Mouse (Mus musculus) retina, postnatal 1 day (tissue): Measurements from ENCODE around the gene Susd1.
"Not testable (repeated sequence)": the region's sequence is repeated elsewhere in the genome, so short reads cannot be mapped to it uniquely, and the experiment has no call there.

Source experiments
- DNase-seq: peaks from one replicate; pipeline ENCODE4 v3.0.0-alpha.2; 2012

The Susd1 gene

DNA sequence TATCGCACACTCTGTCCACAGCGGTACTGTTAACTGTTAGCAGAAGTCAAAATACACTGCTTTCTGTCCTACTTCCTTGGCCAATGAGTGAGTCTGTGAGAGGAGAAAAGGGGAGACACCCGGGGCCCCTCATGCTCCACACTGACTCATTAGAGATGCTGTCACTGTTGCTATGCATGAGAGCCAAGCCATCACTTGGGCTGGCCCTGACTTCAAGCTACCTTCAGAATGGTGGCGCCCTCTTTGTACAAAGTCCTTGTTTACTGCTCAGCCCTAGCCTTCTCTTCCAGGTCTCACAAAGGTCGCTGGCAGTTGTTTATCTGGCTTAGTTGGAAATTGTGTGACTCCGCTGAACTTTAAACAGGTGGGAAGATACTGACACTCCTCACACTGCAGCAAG is 119.8 kb downstream of the Susd1 start:
- DNase-seq: no peak

DNA sequence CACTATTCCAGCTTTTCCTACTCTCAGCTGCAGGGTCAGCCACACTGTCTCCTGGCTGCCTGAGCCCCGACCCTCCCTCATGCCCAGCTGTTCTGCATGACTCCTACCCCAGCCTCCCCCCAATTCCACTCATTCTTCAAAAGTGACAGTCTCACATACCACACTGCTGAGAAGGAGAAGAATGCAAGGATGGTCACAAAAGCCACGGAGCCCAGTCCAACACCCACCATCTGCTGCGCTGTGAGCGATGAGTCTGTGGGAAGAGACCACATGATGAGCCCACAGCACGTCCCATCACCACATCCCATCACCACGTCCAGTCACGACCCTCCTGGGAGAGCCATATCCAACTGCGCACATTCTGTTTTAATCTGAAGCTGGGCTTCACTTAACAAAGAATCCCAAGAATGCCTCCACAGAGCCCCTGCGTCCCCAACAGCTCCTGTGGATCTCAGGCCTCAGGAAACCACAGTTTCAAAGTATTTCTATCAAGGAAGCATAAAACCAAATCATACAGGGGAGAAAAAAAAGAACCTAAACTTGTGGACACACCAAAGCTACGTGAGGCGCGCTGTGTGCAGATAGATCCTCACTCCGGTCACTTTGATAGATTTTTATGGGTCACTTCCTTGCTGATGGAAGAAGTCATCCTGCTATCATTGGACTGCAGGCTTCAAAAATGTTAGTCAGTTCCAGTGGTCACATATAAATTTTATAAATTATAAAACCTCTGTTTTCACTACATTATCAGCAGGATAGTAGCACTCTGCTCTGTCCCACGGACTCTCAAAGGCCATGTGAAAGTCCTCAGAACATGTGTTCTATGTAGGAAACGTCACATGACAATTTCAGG is 122.7 kb downstream of the Susd1 start:
- no peak for DNase-seq

DNA sequence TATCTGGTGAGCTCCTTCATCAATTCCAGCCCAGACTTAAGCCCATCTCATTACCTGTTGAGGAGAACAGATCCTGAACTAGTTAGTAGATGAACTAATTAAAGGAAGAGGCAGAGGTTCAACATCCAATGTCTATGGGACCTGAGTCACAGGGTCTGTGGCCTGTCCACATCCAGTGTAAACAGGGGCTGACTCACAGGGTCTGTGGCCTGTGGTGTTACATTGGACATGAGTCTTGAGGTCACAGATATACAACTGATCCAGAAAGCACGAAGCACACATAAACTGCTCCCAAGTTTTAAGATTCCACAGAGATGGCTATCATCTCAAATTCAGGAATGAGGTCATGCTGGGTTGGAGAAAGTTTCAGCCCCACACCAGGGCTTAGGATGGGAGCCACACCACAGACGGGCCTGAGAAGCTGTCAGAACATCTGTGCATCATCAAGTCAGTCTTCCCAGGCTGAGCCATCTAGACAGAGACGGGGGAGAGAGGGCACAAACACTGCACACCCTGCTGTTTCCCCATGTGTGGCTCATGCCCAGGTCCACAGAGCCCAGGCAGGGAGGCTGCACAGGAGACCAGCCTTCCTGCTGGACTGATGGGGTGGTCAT is 123.4 kb downstream of the Susd1 start:
- no peak for DNase-seq

DNA sequence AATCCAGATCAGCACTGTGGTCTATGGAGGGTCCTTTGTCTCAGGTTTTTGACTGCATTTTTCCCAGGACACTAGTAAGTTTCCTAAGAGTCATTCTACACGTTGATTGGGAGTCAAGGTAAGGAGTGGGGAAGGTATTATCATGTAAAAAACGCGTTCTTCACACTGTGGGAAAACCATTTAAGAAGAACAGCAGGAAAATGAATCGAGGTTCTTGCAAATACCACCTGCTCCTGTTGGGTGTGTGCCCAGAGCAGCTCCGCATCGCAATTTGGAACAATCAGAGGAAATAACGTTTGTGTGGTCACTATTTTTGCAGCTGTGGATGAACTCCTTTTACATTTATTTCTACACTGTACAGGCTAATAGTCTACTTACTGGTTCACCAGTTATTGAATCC is 125.5 kb downstream of the Susd1 start:
- no peak for DNase-seq

DNA sequence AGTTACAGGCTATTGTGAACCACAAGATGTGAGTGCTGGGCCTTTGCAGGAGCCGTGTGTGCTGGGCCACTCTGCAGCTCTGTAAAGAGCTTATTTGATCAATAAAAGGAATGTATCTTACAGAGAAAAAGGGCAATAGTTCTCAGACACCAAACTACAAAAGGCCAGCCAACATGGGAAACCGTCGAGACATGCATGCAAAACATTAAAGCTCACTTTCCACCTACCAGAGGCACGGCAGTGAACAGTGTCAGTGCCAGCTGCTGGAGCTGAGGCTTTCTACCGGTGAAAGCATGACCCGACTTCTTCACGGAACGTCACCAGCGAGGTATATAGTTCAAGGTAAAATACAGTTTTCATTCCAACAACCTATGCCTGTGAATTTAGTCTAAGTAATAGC is 127.8 kb downstream of the Susd1 start:
- DNase-seq: no peak

DNA sequence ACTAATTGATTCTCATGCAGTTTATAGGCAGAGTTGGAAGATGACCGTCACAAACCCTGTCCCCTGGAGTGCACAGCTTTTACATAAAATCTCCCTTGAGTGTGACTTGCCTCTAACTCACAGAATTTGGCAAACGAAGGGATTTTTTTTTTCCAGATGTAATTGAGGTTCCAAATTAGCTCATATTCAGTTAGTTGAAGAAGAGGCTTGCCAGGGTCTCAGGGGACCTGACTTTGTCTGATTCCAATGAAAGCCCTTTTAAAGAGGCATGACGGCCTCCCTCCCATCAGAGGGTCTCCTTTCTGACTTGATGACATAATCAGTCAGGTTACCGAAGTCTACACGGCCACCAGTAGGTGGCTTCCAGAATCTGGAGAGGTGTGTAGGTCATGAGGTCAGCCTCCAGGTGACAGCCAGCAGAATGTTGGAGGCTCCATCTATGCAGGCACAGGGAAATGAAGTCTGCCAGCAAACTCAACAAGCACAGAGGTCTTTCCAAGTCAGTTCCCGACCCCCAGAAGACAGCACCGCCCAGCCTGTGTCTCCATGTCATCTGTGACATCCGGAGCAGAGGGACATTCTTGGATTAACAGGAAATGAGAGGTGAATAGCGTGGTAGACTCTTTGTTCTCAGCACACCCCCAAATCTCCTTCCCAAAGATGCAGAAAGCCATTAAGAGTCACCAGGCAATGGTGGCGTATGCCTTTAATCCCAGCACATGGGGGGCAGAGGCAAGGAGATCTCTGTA is 130.4 kb downstream of the Susd1 start:
- no peak for DNase-seq

DNA sequence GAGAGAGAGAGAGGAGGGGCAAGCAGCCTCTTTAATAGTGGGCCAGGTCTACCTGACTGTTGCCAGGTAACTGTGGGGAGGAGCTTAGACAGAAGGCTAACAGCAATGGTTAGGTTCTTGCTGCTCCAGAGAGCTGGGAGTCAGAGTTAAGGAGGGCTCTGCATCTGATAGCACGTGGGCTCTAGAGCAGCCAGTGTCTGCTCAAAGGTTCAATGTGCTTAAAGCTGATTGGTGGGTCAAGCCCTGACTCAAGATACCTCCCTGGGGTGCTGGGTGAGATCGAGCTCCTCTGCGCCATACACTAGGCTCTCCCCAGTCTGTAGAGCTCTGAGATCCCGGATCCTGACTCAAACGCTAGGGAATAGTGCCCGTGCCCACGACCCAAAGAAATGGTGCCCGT is 136.0 kb downstream of the Susd1 start:
- no peak for DNase-seq

DNA sequence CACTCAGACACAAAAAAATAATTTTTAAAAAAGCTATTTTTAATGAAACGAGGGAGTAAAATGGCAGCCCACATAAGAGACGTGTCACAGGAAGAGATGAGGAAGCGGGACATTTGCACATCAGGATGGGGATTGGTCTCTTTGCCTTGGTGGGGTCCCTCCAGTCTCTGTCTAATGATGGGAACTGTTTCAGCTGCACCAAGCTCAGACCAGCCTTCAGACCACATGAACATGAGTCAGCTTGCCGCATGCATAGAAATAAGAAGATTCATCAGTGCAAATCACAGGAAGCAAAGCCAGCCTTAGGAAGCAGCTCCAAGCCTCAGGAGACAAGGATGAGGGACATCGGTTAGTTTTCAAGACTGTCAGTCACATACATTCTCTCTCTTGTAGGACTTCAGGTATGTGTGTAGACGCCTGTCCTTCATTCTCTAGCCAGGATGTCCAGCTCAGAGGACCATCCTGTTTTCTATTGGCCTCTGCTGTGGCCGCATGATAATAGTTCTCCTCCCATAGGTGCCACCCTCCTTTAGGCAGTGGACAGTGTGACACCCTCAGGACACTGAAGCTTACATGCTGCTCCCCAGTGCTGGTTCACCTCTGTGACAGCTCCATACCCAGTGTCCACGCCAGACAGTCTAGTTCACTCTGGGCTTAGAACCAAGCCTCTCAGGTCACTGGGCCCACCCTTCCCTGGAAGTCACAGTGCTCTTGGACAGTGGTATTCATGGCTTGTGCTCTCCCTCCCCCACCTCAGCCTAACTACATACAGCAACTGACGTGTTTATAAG is 137.2 kb downstream of the Susd1 start:
- no peak for DNase-seq

DNA sequence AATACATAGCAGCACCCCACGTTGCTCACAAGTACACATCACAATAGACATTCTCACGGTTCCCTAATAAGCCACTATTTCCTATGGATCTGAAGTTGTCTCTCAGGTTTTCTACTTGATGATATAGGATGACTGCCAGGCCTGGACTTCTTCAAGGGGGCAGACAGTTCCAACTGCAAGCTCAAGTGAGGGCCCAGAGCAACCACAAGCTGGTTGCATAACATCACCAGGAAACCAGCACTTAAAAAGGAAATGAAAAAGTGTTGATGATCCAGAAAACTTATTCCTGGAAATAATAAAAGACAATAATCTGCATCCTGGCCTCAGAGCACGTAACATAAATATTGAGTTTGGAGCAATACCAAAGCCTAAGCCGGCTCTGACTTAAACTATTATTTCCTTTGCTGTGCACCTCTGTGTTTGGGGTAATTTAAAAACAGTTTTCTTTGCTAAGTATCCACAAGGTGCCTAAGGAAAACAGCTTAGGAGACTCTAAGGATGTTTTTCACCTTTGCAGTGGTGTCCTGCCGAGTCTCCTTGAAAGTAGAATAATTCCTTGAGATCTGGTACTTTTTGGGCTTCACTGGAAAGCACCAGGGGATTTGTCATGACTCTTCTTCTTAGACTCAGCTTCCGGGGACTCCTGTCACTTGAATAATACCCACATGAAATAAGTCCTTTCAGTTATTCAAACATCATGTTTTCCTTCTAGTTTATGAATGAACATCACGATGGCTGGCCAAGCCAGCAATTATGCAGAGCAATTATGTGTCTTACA is 139.5 kb downstream of the Susd1 start:
- DNase-seq: no peak

DNA sequence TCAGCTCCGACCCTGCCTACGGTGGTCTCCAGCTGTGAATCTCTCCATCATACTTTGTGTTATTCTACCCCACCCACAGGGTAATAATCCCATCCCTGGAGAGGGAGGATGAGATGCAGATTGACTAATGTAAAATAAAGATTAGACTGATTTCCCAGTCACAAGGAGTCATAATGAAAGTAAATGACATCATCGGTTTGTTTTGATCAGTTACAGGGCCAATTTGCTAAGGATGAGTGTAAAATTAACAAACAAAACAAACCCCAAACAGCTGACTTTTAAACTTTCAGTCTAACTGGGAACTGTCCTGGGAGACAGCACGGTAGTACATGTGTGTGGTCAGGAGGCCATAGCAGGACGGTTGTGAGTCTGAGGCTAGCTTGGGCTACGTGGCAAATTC is 143.3 kb downstream of the Susd1 start:
- no peak for DNase-seq

DNA sequence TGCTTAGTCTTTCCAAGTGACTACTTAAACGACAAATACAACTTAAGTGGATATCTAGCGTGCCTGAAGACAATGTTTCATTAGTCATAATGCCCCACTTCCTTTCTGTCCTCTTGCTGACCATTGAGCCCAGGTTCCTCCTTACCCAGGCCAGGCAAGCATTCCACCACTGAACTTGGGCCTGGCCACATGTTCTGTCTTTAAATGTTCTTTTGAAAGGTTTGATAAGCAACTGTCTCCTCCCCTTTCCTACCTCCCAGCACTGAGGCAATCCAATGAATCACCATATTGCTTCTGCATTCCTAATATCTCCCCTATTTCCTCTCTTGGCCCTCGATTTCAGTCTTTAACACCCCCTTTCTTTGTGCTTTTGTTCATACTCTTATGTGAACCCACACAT is 143.8 kb downstream of the Susd1 start:
- DNase-seq: no peak

DNA sequence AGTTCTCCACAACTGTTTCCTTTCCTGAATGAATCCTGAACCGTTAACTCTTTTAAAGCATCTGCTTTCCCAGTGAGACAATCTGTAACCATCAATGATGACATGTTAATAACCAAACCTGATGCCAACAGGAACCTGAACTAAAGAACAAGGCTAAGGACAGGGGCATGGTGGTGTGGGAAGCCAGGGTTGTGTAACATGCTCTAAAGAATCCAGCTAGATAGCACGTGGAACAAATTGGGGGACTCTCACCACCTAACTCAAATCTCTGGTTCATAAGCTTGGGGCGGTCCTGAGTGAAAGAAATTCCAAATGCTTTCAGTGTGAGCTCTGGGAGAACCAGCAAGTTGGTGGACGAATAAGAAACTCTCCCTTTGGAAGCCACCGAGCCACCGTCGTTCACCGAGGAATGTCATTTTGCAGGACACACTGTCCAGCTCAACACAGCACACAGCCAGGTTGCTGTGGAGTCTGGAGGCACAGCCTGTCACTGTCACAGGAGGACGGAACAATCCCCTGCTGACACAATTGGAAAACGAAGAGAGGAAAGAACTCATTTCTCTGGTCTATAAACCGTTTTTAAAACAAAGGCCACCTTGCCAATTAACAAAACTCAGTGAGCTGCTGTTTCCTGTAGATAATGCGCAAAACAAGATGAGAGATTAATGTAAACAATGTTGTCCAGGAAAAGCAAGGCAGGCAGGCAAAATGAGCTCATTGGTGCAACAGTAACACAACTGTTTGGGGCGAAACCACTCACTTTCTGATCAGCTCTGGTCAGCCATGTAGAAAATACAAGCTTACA is 146.3 kb downstream of the Susd1 start:
- DNase-seq: no peak

DNA sequence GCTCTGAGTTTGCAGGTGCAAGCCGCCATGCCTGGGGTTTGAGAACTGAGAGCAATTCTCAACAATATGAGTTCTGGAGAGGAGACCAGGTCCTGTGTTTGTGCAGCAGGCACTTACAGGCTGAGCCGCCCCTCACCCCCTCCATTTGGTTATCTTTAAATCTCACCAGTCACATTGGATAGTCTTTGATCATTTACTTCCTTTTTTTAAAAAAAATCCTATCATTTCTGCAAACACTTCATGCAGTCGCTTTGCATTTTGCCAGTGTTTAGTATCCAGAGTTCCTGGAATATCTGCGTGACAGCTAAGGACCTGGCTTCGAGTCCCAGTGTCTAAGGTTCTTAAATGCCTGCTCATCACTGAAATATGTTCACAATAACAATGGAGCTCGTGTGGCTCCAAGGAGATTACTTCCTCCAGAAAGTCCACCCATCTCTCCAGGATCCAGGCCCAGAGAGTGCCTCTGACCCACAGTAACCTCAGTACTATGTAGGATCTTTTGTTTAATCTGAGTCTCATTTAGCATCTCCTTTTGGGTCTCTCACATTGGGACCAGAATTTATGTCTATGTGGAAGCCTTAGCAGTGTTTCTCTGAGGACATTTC is 147.4 kb downstream of the Susd1 start:
- DNase-seq: no peak

DNA sequence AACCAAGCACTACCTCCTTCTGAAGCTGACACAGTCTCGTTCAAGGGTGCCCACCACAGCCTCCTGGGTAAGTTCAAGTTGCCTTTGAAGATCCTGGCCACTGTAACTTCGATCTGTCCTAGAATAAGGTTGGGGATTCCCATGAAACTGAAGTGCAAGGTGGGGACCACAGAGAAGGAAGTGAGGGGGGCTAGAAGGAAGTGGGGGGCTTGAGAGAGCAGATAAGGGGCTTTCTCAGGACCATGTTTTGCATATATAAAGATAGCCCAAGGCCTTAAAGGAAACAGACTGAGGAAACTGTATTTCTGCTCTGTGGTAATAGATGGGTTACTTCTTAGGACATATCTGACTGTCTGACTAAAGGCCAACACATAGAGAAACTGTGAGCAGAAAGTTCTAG is 151.3 kb downstream of the Susd1 start:
- DNase-seq: no peak

DNA sequence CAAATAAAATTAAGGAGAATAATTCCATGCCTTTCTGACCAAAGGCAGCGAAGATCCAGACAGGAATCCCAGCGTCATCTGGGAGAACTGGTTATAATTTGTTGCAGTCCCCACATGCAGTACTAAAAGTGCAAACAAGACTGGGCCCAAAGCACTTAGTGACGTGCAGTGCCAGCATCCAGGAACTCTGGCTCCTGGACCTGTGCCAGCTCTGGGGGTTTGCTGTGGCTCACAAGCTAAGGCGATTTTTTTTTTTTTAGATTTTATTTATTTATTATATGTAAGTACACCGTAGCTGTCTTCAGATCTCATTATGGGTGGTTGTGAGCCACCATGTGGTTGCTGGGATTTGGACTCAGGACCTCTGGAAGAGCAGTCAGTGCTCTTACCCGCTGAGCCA is 152.1 kb downstream of the Susd1 start:
- not testable (repeated sequence) for DNase-seq

DNA sequence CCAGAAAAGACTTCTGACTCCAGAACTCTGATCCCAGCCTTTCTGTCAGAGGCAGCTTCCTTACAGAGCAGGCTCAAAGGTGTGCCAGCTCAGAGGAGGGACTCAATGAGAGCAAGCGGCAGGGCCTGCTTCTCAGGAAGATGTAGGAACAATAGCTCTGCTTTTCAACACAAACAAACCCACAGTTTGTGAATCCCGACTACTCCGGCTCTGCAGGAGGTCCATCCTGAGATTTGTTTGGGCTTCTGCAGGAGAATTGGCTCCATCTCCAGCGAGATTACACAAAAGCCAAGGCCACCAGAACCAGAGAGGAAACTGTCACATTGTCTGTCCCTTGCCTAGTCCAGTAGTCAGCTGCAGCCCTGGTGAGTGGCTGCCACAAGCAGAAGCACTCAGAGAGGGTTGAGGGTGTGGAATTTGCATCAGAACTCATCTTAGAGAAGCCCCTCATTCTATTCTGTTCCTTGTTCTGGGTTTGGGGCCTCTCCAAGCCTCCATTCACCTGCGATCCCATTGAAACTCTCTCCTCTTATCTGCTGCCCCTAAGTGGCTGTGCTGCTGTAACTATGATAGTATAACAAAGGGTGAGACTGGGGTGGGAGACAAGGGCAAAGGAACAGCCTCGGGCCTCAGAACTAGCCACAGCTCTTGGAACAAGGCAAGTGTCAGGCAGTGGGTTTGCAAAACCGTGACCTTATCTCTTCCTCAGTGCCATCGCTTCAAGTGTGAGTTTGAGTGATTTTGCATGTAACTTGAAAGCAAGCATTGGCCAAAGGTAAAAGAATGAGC is 155.5 kb downstream of the Susd1 start:
- DNase-seq: no peak

DNA sequence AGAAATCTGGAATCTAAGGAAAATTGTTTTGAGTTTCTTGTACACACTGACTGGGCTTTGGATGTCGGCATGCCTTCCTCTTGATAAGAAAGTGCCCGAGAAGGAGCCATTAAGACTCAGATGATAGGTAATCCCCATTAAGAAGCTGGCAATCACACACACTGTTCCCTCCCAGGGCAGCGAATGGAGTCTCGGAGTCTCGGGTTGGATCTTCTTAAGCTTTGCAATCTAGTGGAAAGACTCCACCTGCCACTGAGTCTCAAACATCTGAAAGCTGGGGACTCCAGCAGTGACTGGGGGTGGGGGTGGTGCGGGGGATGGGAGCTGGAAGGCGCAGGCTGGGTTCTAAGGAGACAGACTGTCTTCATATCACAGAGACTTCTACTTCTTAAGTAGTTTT is 156.3 kb downstream of the Susd1 start:
- DNase-seq: peak; percentile 37

DNA sequence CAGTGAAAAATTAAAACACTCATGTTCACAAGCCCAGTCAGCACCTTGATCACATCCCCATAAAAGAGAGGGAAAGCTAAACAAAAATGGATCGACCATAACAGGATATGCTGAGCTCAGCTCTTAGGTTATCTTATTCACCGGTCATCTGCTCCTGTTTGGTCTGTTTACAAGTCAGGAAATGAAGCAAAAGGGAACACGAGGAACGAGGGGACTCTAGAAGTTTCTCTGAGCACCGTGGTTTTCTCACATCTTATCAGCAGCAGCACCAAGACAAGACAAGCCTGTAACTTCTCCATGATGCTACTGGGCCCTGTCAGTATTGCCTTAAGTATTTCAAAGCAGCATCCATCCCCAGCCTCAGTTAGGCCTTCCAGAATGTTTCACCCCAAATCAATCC is 157.6 kb downstream of the Susd1 start:
- DNase-seq: no peak

DNA sequence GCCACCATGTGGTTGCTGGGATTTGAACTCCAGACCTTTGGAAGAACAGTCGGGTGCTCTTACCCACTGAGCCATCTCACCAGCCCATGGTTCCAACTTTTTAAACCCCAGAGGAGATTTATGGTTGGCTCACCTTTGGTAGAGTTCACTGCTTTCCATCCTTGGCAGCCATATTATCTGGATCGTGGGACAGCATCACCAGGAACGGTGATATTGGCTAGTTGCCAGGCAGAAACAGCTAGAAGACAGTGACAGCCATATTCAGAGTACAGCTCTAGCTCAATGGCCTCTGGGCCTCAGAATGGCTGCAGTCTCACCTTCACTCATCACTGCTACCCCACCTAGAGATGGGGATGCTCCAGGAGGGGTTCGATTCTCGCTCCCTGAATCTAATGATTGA is 159.3 kb downstream of the Susd1 start:
- no peak for DNase-seq

DNA sequence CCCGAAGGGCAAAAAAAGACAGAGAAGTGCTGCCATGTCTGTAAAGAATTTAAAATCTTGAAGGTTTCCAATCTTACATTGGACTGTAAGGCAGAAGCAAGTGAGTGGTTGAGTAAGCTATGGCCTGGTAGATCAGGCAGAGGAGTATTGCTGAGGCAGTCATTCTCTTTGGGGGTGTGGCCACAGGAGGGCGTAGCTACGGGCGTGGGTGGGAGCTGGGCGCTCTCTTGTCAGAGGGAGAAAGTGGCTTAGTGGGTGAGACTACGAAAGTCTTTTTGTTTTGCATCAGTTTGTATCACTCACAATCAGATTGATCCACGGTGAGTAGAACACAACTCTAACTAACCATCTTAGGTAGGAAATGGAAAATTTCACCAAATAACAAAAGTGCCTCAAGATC is 160.0 kb downstream of the Susd1 start:
- no peak for DNase-seq
